Mouse (Mus musculus) limb, embryonic 10.5 days (tissue): Measurements from ENCODE around the gene Opa1. TPM values are rescaled to one million over a fixed set of nuclear protein-coding genes. Genes with fewer than 3 reads are reported as not detected.

Source experiments
- DNase-seq: peaks from one replicate; pipeline ENCODE4 v3.0.0-alpha.2; 2017; ENCODE audit warnings: low spot score
- H3K27ac ChIP-seq: fragments of 300-500 bp; sonication (generic); 2 replicates; pipeline ENCODE4 v1.5.1; 2016; ENCODE audit warnings: mild to moderate bottlenecking
- H3K27me3 ChIP-seq: fragments of 300-500 bp; sonication (generic); 2 replicates; pipeline ENCODE4 v1.6.1; 2016; ENCODE audit warnings: low read depth, mild to moderate bottlenecking; ENCODE audit not compliant: poor library complexity, severe bottlenecking
- H3K36me3 ChIP-seq: fragments of 300-500 bp; sonication (generic); 2 replicates; pipeline ENCODE4 v1.6.1; 2016; ENCODE audit warnings: mild to moderate bottlenecking, moderate library complexity
- H3K4me1 ChIP-seq: fragments of 300-500 bp; sonication (generic); 2 replicates; pipeline ENCODE4 v1.6.1; 2016
- H3K4me3 ChIP-seq: fragments of 300-500 bp; sonication (generic); 2 replicates; pipeline ENCODE4 v1.5.1; 2016; ENCODE audit warnings: mild to moderate bottlenecking, moderate library complexity
- H3K9me3 ChIP-seq: fragments of 300-500 bp; sonication (generic); replicated peaks from 2 replicates; pipeline ENCODE4 v1.6.1; 2016; ENCODE audit warnings: mild to moderate bottlenecking
- whole genome bisulfite sequencing: fragments of 180-500 bp; shearing (Covaris S2); methylation state at CpG from one replicate; pipeline ENCODE4 v1.1.7; 2016; 5-methylcytosine and 5-hydroxymethylcytosine counted together
- polyA plus RNA-seq: library from polyadenylated mRNA; unstranded; fragments of >200 nt; fragmentation: Nextera tagmentation; extraction: Ambion mirVana; gene quantifications from 2 replicates; pipeline ENCODE4 v1.2.1, GENCODE M21; 2016

Opa1 gene
- polyA plus RNA-seq, 1 experiment from 2014 or later: 40.4 TPM

GRCm38 (mm10) chr16:29592171-29592570 is 13.0 kb downstream of the Opa1 start:
- Histone ChIP-seq H3K27me3 (no peaks in the 10 kb centered on the region), H3K4me1 (no peaks in the 10 kb centered on the region), H3K27ac (no peak overlapping the region), H3K9me3 (no peaks in the 10 kb centered on the region), H3K4me3 (no peak overlapping the region), H3K36me3 (peaks cover 74% of the 10 kb centered on the region)
- no peak for DNase-seq
- 84% methylated on average over 7 of the region's 7 CpGs for WGBS

- 88% methylated on average over 4 of the region's 4 CpGs for WGBS
- H3K27me3 ChIP-seq: no peaks in the 10 kb centered on the region
- no peaks in the 10 kb centered on the region for H3K9me3 ChIP-seq
- H3K4me3 ChIP-seq: no peak overlapping the region
- H3K27ac ChIP-seq: no peak overlapping the region
- no peaks in the 10 kb centered on the region for H3K4me1 ChIP-seq
- H3K36me3 ChIP-seq: peaks cover 52% of the 10 kb centered on the region
- DNase-seq: no peak
These were observed 18.0 kb downstream of the Opa1 start for GRCm38 (mm10) chr16:29597122-29597521.

- no peak overlapping the region for H3K27ac ChIP-seq
- H3K36me3 ChIP-seq: peaks cover 78% of the 10 kb centered on the region
- H3K27me3 ChIP-seq: no peaks in the 10 kb centered on the region
- no peaks in the 10 kb centered on the region for H3K9me3 ChIP-seq
- no peak for DNase-seq
- H3K4me1 ChIP-seq: no peaks in the 10 kb centered on the region
- no peak overlapping the region for H3K4me3 ChIP-seq
- 92% methylated on average over 8 of the region's 8 CpGs for WGBS
These were observed 26.4 kb downstream of the Opa1 start for GRCm38 (mm10) chr16:29605546-29605945.

GRCm38 (mm10) chr16:29607131-29607530 is 28.0 kb downstream of the Opa1 start:
- Histone ChIP-seq H3K27ac (no peak overlapping the region), H3K4me1 (no peaks in the 10 kb centered on the region), H3K4me3 (no peak overlapping the region), H3K27me3 (no peaks in the 10 kb centered on the region), H3K9me3 (no peaks in the 10 kb centered on the region), H3K36me3 (peaks cover 88% of the 10 kb centered on the region)
- no peak for DNase-seq
- 94% methylated on average over 7 of the region's 7 CpGs for WGBS

- peaks cover 99% of the 10 kb centered on the region for H3K36me3 ChIP-seq
- H3K4me1 ChIP-seq: no peaks in the 10 kb centered on the region
- H3K9me3 ChIP-seq: no peaks in the 10 kb centered on the region
- no peak overlapping the region for H3K27ac ChIP-seq
- DNase-seq: no peak
- 88% methylated on average over 9 of the region's 9 CpGs for WGBS
- no peaks in the 10 kb centered on the region for H3K27me3 ChIP-seq
- H3K4me3 ChIP-seq: no peak overlapping the region
These were observed 35.6 kb downstream of the Opa1 start for GRCm38 (mm10) chr16:29614762-29615161.

- DNase-seq: no peak
- H3K4me1 ChIP-seq: no peaks in the 10 kb centered on the region
- no peak overlapping the region for H3K27ac ChIP-seq
- H3K4me3 ChIP-seq: no peak overlapping the region
- H3K27me3 ChIP-seq: no peaks in the 10 kb centered on the region
- H3K36me3 ChIP-seq: peaks cover 88% of the 10 kb centered on the region
- H3K9me3 ChIP-seq: no peaks in the 10 kb centered on the region
- WGBS: 88% methylated on average over 1 of the region's 1 CpGs
These were observed 49.9 kb downstream of the Opa1 start for GRCm38 (mm10) chr16:29629053-29629452.

- no peak for DNase-seq
- H3K27ac ChIP-seq: no peak overlapping the region
- H3K27me3 ChIP-seq: no peaks in the 10 kb centered on the region
- H3K9me3 ChIP-seq: no peaks in the 10 kb centered on the region
- 0 out of 2 replicates have a peak, but pooled peaks cover 3% of the 10 kb centered on the region for H3K4me1 ChIP-seq
- H3K36me3 ChIP-seq: peaks cover 82% of the 10 kb centered on the region
- whole genome bisulfite sequencing: 33% methylated on average over 4 of the region's 4 CpGs
- no peak overlapping the region for H3K4me3 ChIP-seq
These were observed 56.6 kb downstream of the Opa1 start for GRCm38 (mm10) chr16:29635780-29636179.

GRCm38 (mm10) chr16:29642376-29642775 is 63.2 kb downstream of the Opa1 start:
- H3K9me3 ChIP-seq: no peaks in the 10 kb centered on the region
- no peak for DNase-seq
- H3K4me3 ChIP-seq: no peak overlapping the region
- no peaks in the 10 kb centered on the region for H3K27me3 ChIP-seq
- H3K4me1 ChIP-seq: no peaks in the 10 kb centered on the region
- 10% methylated on average over 1 of the region's 1 CpGs for WGBS
- H3K36me3 ChIP-seq: peaks cover 59% of the 10 kb centered on the region
- H3K27ac ChIP-seq: no peak overlapping the region

GRCm38 (mm10) chr16:29644871-29645270 is 65.7 kb downstream of the Opa1 start:
- 95% methylated on average over 3 of the region's 3 CpGs for WGBS
- no peaks in the 10 kb centered on the region for H3K9me3 ChIP-seq
- peaks cover 60% of the 10 kb centered on the region for H3K36me3 ChIP-seq
- DNase-seq: no peak
- no peaks in the 10 kb centered on the region for H3K27me3 ChIP-seq
- no peaks in the 10 kb centered on the region for H3K4me1 ChIP-seq
- no peak overlapping the region for H3K27ac ChIP-seq
- no peak overlapping the region for H3K4me3 ChIP-seq

GRCm38 (mm10) chr16:29646202-29646601 is 67.1 kb downstream of the Opa1 start:
- Histone ChIP-seq H3K4me3 (no peak overlapping the region), H3K9me3 (no peaks in the 10 kb centered on the region), H3K27me3 (no peaks in the 10 kb centered on the region), H3K4me1 (no peaks in the 10 kb centered on the region), H3K27ac (no peak overlapping the region), H3K36me3 (peaks cover 58% of the 10 kb centered on the region)
- DNase-seq: no peak

GRCm38 (mm10) chr16:29656187-29656825 is 77.2 kb downstream of the Opa1 start:
- H3K27me3 ChIP-seq: 0 out of 2 replicates have a peak, but pooled peaks cover 15% of the 10 kb centered on the region
- peaks cover 11% of the 10 kb centered on the region for H3K4me1 ChIP-seq
- 85% methylated on average over 9 of the region's 9 CpGs for WGBS

GRCm38 (mm10) chr16:29656901-29657300 is 77.8 kb downstream of the Opa1 start:
- peaks cover 9% of the 10 kb centered on the region for H3K36me3 ChIP-seq
- no peaks in the 10 kb centered on the region for H3K9me3 ChIP-seq
- H3K4me1 ChIP-seq: peaks cover 11% of the 10 kb centered on the region
- H3K4me3 ChIP-seq: no peak overlapping the region
- 76% methylated on average over 10 of the region's 10 CpGs for WGBS
- DNase-seq: no peak
- H3K27ac ChIP-seq: no peak overlapping the region
- H3K27me3 ChIP-seq: 0 out of 2 replicates have a peak, but pooled peaks cover 17% of the 10 kb centered on the region

More at GRCm38 (mm10) chr16:29656187-29656825, 77.2 kb downstream of the Opa1 start:
- H3K36me3 ChIP-seq: peaks cover 13% of the 10 kb centered on the region
- no peak overlapping the region for H3K4me3 ChIP-seq
- H3K9me3 ChIP-seq: no peaks in the 10 kb centered on the region
- no peak overlapping the region for H3K27ac ChIP-seq
- DNase-seq: no peak

- H3K27me3 ChIP-seq: 0 out of 2 replicates have a peak, but pooled peaks cover 20% of the 10 kb centered on the region
- no peaks in the 10 kb centered on the region for H3K9me3 ChIP-seq
- H3K4me3 ChIP-seq: peak overlapping the region; percentile 35
- peak; percentile 57 for DNase-seq
- 20% methylated on average over 18 of the region's 18 CpGs for WGBS
- peak overlapping the region; percentile 62; the same call in 1 of the 2 replicates for H3K27ac ChIP-seq
- H3K4me1 ChIP-seq: peaks cover 11% of the 10 kb centered on the region
- peaks cover 2% of the 10 kb centered on the region; the same call in 1 of the 2 replicates for H3K36me3 ChIP-seq
These were observed 78.8 kb downstream of the Opa1 start for GRCm38 (mm10) chr16:29657650-29658548.
